Mouse (Mus musculus): ENCODE results near the gene Snai3.

DNA sequence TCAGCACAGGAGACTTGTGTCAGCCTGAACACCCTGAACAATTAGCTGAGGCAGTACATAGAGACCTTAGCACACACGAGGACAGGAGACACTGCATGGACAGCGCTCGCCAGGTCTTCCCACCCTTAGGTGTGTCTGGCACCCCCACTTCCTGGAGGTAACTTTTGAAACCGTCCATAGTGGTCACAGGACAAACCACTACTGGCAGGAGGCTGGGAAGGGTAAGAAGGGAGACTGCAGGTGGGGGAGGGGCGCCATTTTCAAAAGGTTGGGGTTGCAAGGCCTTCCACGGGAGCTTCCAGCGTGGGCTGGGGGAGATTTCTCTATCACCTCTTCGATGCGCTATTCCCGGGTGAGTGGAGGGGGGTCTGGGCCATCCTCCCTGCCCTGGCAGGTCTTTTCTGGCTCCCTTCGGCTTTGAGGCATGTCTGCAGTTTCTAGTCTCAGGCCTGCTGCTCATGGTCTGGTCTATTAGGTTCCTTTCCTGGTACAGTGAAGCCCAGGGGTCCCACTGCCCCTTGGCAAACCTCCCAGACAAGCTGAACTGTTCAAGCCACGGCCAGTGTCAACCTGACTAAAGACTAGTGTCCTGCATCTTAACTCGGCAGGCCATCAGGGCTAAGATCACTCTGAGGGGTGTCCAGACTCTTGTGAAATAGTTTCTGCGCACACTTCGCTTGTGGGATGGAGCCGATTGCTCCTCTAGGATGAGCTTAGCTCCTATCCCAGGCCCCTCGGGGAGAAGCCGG is 28.7 kb downstream of the Snai3 start:
- TF ChIP-seq EP300 (IDR thresholded peaks at IDR 0.05; ENCODE audit: low read depth) (no peak), CTCF (IDR thresholded peaks at IDR 0.05; ENCODE audit: low read depth) (no peak)
